Mouse (Mus musculus) hindbrain, embryonic 15.5 days (tissue): Measurements from ENCODE around the gene Ptprn2. TPM values are rescaled to one million over a fixed set of nuclear protein-coding genes. Genes with fewer than 3 reads are reported as not detected.

ENCODE experiments used
- ATAC-seq: fragments of 200-750 bp; cut with Nextera tagmentation; 2 replicates; pipeline ENCODE4 v1.8.0; 2017; ENCODE audit warnings: low read depth, moderate number of reproducible peaks, moderate TSS enrichment; ENCODE audit not compliant: low FRiP score
- H3K27ac ChIP-seq: fragments of 300-500 bp; sonication (generic); replicated peaks from 2 replicates; pipeline ENCODE4 v1.5.1; 2015; ENCODE audit warnings: mild to moderate bottlenecking, inconsistent platforms
- H3K27me3 ChIP-seq: fragments of 300-500 bp; sonication (generic); 2 replicates; pipeline ENCODE4 v1.6.1; 2015; ENCODE audit warnings: control low read depth, inconsistent platforms
- H3K36me3 ChIP-seq: fragments of 300-500 bp; sonication (generic); 2 replicates; pipeline ENCODE4 v1.6.1; 2015; ENCODE audit warnings: control low read depth, inconsistent platforms
- H3K4me1 ChIP-seq: fragments of 300-500 bp; sonication (generic); replicated peaks from 2 replicates; pipeline ENCODE4 v1.6.1; 2015; ENCODE audit warnings: control low read depth, inconsistent platforms
- H3K4me2 ChIP-seq: fragments of 300-500 bp; sonication (generic); 2 replicates; pipeline ENCODE4 v1.6.1; 2015; ENCODE audit warnings: moderate library complexity, mild to moderate bottlenecking, inconsistent platforms
- H3K4me3 ChIP-seq: fragments of 300-500 bp; sonication (generic); 2 replicates; pipeline ENCODE4 v1.5.1; 2015; ENCODE audit warnings: mild to moderate bottlenecking, inconsistent platforms
- H3K9ac ChIP-seq: fragments of 300-500 bp; sonication (generic); 2 replicates; pipeline ENCODE4 v1.6.1; 2015; ENCODE audit warnings: inconsistent platforms
- H3K9me3 ChIP-seq: fragments of 300-500 bp; sonication (generic); 2 replicates; pipeline ENCODE4 v1.6.1; 2016; ENCODE audit warnings: control low read depth, inconsistent platforms
- WGBS: fragments of 180-500 bp; shearing (Covaris S2); methylation state at CpG from one replicate; pipeline ENCODE4 v1.1.7; 2015; 5-methylcytosine and 5-hydroxymethylcytosine counted together
- polyA plus RNA-seq: library from polyadenylated mRNA; unstranded; fragments of >200 nt; fragmentation: Nextera tagmentation; extraction: Ambion mirVana; gene quantifications from 2 replicates; pipeline ENCODE4 v1.2.1, GENCODE M21; 2015

Ptprn2 gene
- polyA plus RNA-seq, 1 experiment from 2014 or later: 14.7 TPM

GRCm38 (mm10) chr12:116661018-116661417, 175.5 kb downstream of the Ptprn2 start:
- Histone ChIP-seq H3K9me3 (no peaks in the 10 kb centered on the region), H3K4me2 (no peak overlapping the region), H3K27me3 (no peaks in the 10 kb centered on the region), H3K4me3 (no peak overlapping the region), H3K36me3 (no peaks in the 10 kb centered on the region), H3K27ac (no peak overlapping the region), H3K4me1 (peaks cover 7% of the 10 kb centered on the region), H3K9ac (no peak overlapping the region)
- 81% methylated on average over 4 of the region's 4 CpGs for WGBS
- ATAC-seq: no peak

DNA sequence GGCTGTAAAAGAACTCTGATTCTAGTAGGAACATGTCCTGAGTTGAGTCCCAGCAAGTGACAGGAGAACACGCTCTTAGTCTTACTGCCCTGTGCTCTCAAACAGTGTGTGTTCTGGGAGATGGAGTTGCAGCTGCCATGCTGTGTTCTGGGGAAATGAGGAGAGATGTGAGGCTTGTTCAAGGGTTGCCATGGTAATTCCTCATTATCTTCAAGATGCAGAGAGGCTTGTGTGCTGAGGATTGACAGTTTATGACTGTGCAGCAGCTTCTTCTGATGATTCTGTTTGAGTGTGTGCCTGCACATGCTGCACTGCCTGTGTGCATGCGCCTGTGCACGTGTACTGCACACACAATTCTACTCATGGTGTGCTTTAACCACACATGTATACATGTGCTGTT, 192.2 kb downstream of the Ptprn2 start:
- H3K9ac ChIP-seq: no peak overlapping the region
- H3K27ac ChIP-seq: peak overlapping the region; percentile 76
- peak; percentile 89 for ATAC-seq
- H3K27me3 ChIP-seq: no peaks in the 10 kb centered on the region
- no peak overlapping the region for H3K4me3 ChIP-seq
- no peaks in the 10 kb centered on the region for H3K9me3 ChIP-seq
- peaks cover 11% of the 10 kb centered on the region for H3K4me1 ChIP-seq
- H3K4me2 ChIP-seq: peak overlapping the region; percentile 0; the same call in 1 of the 2 replicates
- H3K36me3 ChIP-seq: no peaks in the 10 kb centered on the region
- 40% methylated on average over 3 of the region's 3 CpGs for WGBS

GRCm38 (mm10) chr12:116689832-116690231, 204.3 kb downstream of the Ptprn2 start:
- no peaks in the 10 kb centered on the region for H3K36me3 ChIP-seq
- no peak overlapping the region for H3K4me2 ChIP-seq
- no peak overlapping the region for H3K9ac ChIP-seq
- ATAC-seq: no peak
- no peaks in the 10 kb centered on the region for H3K9me3 ChIP-seq
- H3K4me1 ChIP-seq: no peaks in the 10 kb centered on the region
- no peak overlapping the region for H3K4me3 ChIP-seq
- WGBS: 93% methylated on average over 2 of the region's 2 CpGs
- H3K27ac ChIP-seq: no peak overlapping the region
- no peaks in the 10 kb centered on the region for H3K27me3 ChIP-seq

- no peaks in the 10 kb centered on the region for H3K36me3 ChIP-seq
- WGBS: 69% methylated on average over 5 of the region's 5 CpGs
- H3K4me1 ChIP-seq: peaks cover 12% of the 10 kb centered on the region
- H3K9me3 ChIP-seq: no peaks in the 10 kb centered on the region
- no peak overlapping the region for H3K9ac ChIP-seq
- H3K4me2 ChIP-seq: no peak overlapping the region
- ATAC-seq: peak; percentile 61
- no peaks in the 10 kb centered on the region for H3K27me3 ChIP-seq
- no peak overlapping the region for H3K4me3 ChIP-seq
- H3K27ac ChIP-seq: peak overlapping the region; percentile 64
These were observed 224.0 kb downstream of the Ptprn2 start for GRCm38 (mm10) chr12:116709535-116709934.

GRCm38 (mm10) chr12:116710716-116711115, 225.2 kb downstream of the Ptprn2 start:
- no peak overlapping the region for H3K9ac ChIP-seq
- no peak overlapping the region for H3K4me3 ChIP-seq
- 0 out of 2 replicates have a peak, but pooled peaks have one; percentile 31 for ATAC-seq
- WGBS: 40% methylated on average over 3 of the region's 3 CpGs
- no peak overlapping the region for H3K4me2 ChIP-seq
- no peaks in the 10 kb centered on the region for H3K36me3 ChIP-seq
- no peaks in the 10 kb centered on the region for H3K27me3 ChIP-seq
- H3K9me3 ChIP-seq: no peaks in the 10 kb centered on the region
- H3K27ac ChIP-seq: peak overlapping the region; percentile 43; the same call in 1 of the 2 replicates
- peaks cover 12% of the 10 kb centered on the region for H3K4me1 ChIP-seq

GRCm38 (mm10) chr12:116711133-116711532, 225.6 kb downstream of the Ptprn2 start:
- 0 out of 2 replicates have a peak, but pooled peaks have one; percentile 46 for ATAC-seq
- Histone ChIP-seq H3K9ac (no peak overlapping the region), H3K27ac (peak overlapping the region; percentile 43; the same call in 1 of the 2 replicates), H3K27me3 (no peaks in the 10 kb centered on the region), H3K4me2 (no peak overlapping the region), H3K9me3 (no peaks in the 10 kb centered on the region), H3K36me3 (no peaks in the 10 kb centered on the region), H3K4me1 (peaks cover 12% of the 10 kb centered on the region), H3K4me3 (no peak overlapping the region)
- WGBS: 67% methylated on average over 6 of the region's 6 CpGs

DNA sequence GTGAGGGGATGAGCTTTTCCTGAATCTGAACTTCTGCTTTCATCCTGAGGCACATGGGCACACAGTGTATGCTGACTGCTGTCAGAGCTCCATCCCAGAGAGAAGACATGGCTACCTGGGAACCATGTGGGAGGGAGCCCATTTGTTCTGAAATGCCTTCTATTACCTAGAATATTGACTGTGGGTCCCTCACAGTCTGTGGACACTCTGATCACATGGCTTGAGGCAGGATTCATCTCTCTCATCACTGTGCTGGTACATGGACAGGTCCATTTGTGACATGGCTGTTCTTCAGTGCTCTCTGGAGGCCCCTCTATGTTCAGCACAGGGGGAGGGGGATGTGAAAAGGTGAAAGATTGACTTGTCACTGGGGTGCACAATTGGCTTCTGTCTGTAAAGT, 227.6 kb downstream of the Ptprn2 start:
- no peak for ATAC-seq
- H3K9ac ChIP-seq: no peak overlapping the region
- H3K4me3 ChIP-seq: no peak overlapping the region
- H3K4me2 ChIP-seq: no peak overlapping the region
- no peaks in the 10 kb centered on the region for H3K27me3 ChIP-seq
- no peaks in the 10 kb centered on the region for H3K9me3 ChIP-seq
- no peaks in the 10 kb centered on the region for H3K36me3 ChIP-seq
- H3K4me1 ChIP-seq: peaks cover 12% of the 10 kb centered on the region
- no peak overlapping the region for H3K27ac ChIP-seq

DNA sequence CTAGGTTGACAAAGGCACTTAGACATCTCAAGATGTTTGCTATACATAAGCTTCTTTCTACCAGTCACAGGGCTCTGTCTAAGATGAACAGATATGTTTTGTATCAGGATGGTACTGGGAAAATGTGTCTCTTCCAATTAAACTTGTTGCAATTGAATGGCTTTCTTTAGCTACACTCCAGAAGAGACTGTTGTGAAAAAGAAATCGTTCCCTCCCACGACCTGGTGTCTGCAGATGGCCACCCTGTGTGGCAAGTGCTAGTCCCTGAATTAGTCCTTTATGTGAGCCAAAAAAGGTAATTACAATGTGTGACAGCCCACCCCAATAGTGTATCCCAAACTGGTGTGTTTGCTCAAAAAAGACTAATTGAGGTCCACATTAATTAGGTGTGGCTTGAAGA, 235.5 kb downstream of the Ptprn2 start:
- 74% methylated on average over 2 of the region's 2 CpGs for WGBS
- H3K4me1 ChIP-seq: no peaks in the 10 kb centered on the region
- H3K9ac ChIP-seq: no peak overlapping the region
- H3K4me2 ChIP-seq: no peak overlapping the region
- H3K27me3 ChIP-seq: no peaks in the 10 kb centered on the region
- H3K4me3 ChIP-seq: no peak overlapping the region
- no peak for ATAC-seq
- H3K9me3 ChIP-seq: no peaks in the 10 kb centered on the region
- H3K36me3 ChIP-seq: no peaks in the 10 kb centered on the region
- no peak overlapping the region for H3K27ac ChIP-seq

GRCm38 (mm10) chr12:116740141-116740540, 254.6 kb downstream of the Ptprn2 start:
- no peaks in the 10 kb centered on the region for H3K36me3 ChIP-seq
- H3K4me1 ChIP-seq: no peaks in the 10 kb centered on the region
- H3K9ac ChIP-seq: no peak overlapping the region
- H3K9me3 ChIP-seq: no peaks in the 10 kb centered on the region
- no peak for ATAC-seq
- WGBS: 87% methylated on average over 5 of the region's 5 CpGs
- H3K27me3 ChIP-seq: no peaks in the 10 kb centered on the region
- H3K4me2 ChIP-seq: no peak overlapping the region
- H3K27ac ChIP-seq: no peak overlapping the region
- no peak overlapping the region for H3K4me3 ChIP-seq

- H3K36me3 ChIP-seq: no peaks in the 10 kb centered on the region
- no peaks in the 10 kb centered on the region for H3K4me1 ChIP-seq
- peak; percentile 59 for ATAC-seq
- H3K9me3 ChIP-seq: no peaks in the 10 kb centered on the region
- no peak overlapping the region for H3K4me3 ChIP-seq
- H3K27me3 ChIP-seq: no peaks in the 10 kb centered on the region
- no peak overlapping the region for H3K4me2 ChIP-seq
- no peak overlapping the region for H3K27ac ChIP-seq
- no peak overlapping the region for H3K9ac ChIP-seq
These were observed 255.8 kb downstream of the Ptprn2 start for GRCm38 (mm10) chr12:116741300-116741699.

DNA sequence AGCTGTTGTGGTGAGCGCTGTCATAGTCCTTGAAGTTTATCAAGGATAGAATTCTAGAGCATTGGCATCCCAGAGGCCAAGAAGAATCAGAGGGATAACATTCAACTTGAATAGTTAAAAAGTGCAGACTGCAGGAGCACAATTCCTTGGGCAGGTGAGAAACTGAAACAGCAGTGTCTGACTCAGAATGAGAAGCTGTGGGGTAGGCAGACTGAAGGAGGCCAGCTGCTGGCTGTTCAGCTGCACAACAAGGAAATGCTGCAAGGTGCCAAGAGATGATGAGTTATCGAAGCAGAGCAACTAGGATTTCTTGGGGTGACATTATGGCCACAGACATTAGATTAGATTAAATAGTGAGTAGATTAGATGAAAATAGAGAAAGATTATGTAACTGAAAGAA, 260.9 kb downstream of the Ptprn2 start:
- H3K9me3 ChIP-seq: no peaks in the 10 kb centered on the region
- H3K27me3 ChIP-seq: no peaks in the 10 kb centered on the region
- H3K27ac ChIP-seq: no peak overlapping the region
- no peak overlapping the region for H3K4me3 ChIP-seq
- 86% methylated on average over 2 of the region's 2 CpGs for WGBS
- no peak for ATAC-seq
- no peaks in the 10 kb centered on the region for H3K36me3 ChIP-seq
- H3K9ac ChIP-seq: no peak overlapping the region
- no peak overlapping the region for H3K4me2 ChIP-seq
- no peaks in the 10 kb centered on the region for H3K4me1 ChIP-seq

DNA sequence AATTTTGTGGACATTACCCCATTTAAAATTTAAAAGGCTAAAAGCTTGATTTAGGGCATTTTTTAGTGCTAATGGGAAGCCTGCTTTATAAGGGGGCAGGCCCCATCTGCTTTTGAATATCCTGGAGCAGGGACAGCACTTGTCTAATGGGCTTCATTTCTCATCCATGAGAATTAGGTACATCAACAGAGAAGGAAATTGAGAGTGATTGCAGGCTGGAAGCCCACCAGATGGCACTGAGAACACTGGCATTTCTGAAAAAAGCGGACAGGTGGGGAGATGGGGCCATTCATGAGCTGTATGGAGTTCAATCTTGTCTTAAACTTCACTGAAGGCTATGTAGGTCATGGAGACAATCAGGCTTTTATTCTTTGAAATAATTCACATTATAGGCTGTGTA, 267.3 kb downstream of the Ptprn2 start:
- Histone ChIP-seq H3K36me3 (no peaks in the 10 kb centered on the region), H3K4me2 (no peak overlapping the region), H3K4me1 (no peaks in the 10 kb centered on the region), H3K9me3 (no peaks in the 10 kb centered on the region), H3K9ac (no peak overlapping the region), H3K4me3 (no peak overlapping the region), H3K27me3 (no peaks in the 10 kb centered on the region), H3K27ac (no peak overlapping the region)
- 85% methylated on average over 1 of the region's 1 CpGs for WGBS
- ATAC-seq: no peak

DNA sequence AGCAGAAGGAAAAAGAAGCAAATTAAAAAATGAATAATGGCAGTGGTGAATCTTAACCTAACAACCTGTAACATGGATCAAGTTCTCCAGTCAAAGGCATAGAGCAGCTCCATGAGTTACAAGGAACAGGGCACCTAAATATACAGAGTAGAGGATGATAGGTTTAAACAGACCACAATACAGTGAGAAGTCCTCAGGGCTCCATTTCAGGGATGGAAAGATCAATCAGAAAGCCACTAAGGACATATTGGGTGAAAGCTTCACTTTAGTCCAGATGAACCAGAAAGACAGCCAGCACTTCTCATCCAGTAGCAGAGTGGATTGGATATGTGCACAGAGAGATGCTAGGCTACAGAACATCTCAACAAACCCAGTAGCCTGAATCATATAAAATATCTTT, 278.4 kb downstream of the Ptprn2 start:
- no peak overlapping the region for H3K4me3 ChIP-seq
- H3K9me3 ChIP-seq: no peaks in the 10 kb centered on the region
- no peak overlapping the region for H3K27ac ChIP-seq
- no peaks in the 10 kb centered on the region for H3K4me1 ChIP-seq
- H3K9ac ChIP-seq: no peak overlapping the region
- no peak overlapping the region for H3K4me2 ChIP-seq
- no peak for ATAC-seq
- H3K36me3 ChIP-seq: no peaks in the 10 kb centered on the region
- no peaks in the 10 kb centered on the region for H3K27me3 ChIP-seq
